In the genomic region with DNA sequence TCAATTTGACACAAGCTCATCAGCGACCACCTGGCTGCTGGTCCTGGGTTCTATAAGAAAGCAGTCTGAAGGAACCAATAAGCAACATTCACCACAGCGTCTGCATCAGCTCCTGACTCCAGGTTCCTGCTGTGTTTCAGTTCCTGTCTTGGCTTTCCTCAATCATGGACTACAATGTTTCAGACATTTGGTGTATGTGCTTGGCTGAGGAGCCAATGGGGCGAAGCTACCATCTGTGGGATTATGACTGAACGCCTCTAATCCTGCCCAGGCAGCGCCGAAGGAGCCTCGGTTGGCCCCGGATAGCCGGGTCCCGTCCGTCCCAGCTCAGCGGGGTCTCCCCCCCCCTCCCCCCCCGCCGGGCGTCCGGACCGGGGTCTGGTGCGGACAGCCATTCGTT, we compare ENCODE assay signal across 9 mouse cellular contexts. TPM values are rescaled to one million over a fixed set of nuclear protein-coding genes. Genes with fewer than 3 reads are reported as not detected.
DNase-seq lines count a peak whose midpoint lies in the region; ATAC-seq and TF ChIP-seq lines count a peak whose summit lies in the region.
"Had no signal": no experiment of that assay in that cellular context is flagged by ENCODE, and none has a peak within 500 bp of the region (broad histone marks: within the 10 kb centered on the region; RNA-seq: fewer than 3 reads in every experiment).

No protein-coding gene starts in this region.

- intact Hi-C loops in heart, postnatal 25 days (cut with DNase I): no loop called here

- H3K4me2 ChIP-seq in kidney, embryonic 14.5 days (replicated peaks; ENCODE audit: low read depth, low read length): no peak overlapping the region
- H3K4me2 ChIP-seq: midbrain, embryonic 12.5 days had no signal

- no peak overlapping the region for H3K27ac ChIP-seq in kidney, embryonic 14.5 days (ENCODE audit: low read depth, low read length)
- H3K27ac ChIP-seq in cerebellum, adult 2 months (ENCODE audit: insufficient read depth, low read length): no peak overlapping the region
- no peak overlapping the region for H3K27ac ChIP-seq in embryonic facial prominence, embryonic 10.5 days (replicated peaks)
- H3K27ac ChIP-seq: midbrain, embryonic 12.5 days had no signal

- H3K4me3 ChIP-seq in kidney, embryonic 14.5 days (ENCODE audit: low read length): no peak overlapping the region
- no peak overlapping the region for H3K4me3 ChIP-seq in cerebellum, adult 2 months (replicated peaks; ENCODE audit: insufficient read depth, low read depth, low read length)
- H3K4me3 ChIP-seq in embryonic facial prominence, embryonic 10.5 days: no peak overlapping the region
- H3K4me3 ChIP-seq: midbrain, embryonic 12.5 days had no signal

- peak; percentile 63 for DNase-seq in kidney, adult 9 months
- DNase-seq in cerebellum, adult 2 months: peak; percentile 64 to 65
- peak; percentile 33 for DNase-seq in heart, postnatal 25 days (ENCODE audit: low spot score)
- DNase-seq in lung, postnatal 14 days: peak; percentile 83
- peak; percentile 89 for DNase-seq in testis, postnatal 10 days (ENCODE audit: low spot score)
- DNase-seq in embryonic facial prominence, embryonic 10.5 days (ENCODE audit: low spot score): no peak

- WGBS in kidney, embryonic 14.5 days: 75% methylated on average over 19 of the region's 19 CpGs
- 16% methylated on average over 19 of the region's 19 CpGs for WGBS in cerebellum, adult 2 months
- 67% methylated on average over 19 of the region's 19 CpGs for WGBS in embryonic facial prominence, embryonic 10.5 days

- no peaks in the 10 kb centered on the region for H3K4me1 ChIP-seq in kidney, embryonic 14.5 days (ENCODE audit: control insufficient read depth, insufficient read depth, low read length)
- H3K4me1 ChIP-seq in cerebellum, adult 2 months (ENCODE audit: control insufficient read depth, insufficient read depth, low read length): no peaks in the 10 kb centered on the region
- H3K4me1 ChIP-seq in embryonic facial prominence, embryonic 10.5 days: peaks cover 23% of the 10 kb centered on the region

- H3K9ac ChIP-seq in kidney, embryonic 14.5 days (ENCODE audit: low read depth, low read length): no peak overlapping the region
- H3K9ac ChIP-seq: midbrain, embryonic 12.5 days had no signal

- no peaks in the 10 kb centered on the region for H3K36me3 ChIP-seq in kidney, embryonic 14.5 days (ENCODE audit: control insufficient read depth, insufficient read depth, low read length)
- no peaks in the 10 kb centered on the region for H3K36me3 ChIP-seq in embryonic facial prominence, embryonic 10.5 days (replicated peaks)
- H3K36me3 ChIP-seq: midbrain, embryonic 12.5 days had no signal

- H3K9me3 ChIP-seq in kidney, embryonic 14.5 days (ENCODE audit: control insufficient read depth, low read length): no peaks in the 10 kb centered on the region
- no peaks in the 10 kb centered on the region for H3K9me3 ChIP-seq in embryonic facial prominence, embryonic 10.5 days
- H3K9me3 ChIP-seq: midbrain, embryonic 12.5 days had no signal

- no peak for TF ChIP-seq POLR2A in cerebellum, adult 2 months (IDR thresholded peaks at IDR 0.05; ENCODE audit: borderline replicate concordance, insufficient read depth, low read length)

- no peak for TF ChIP-seq CTCF in cerebellum, adult 2 months (IDR thresholded peaks at IDR 0.05; ENCODE audit: borderline replicate concordance, insufficient read depth, low read depth, low read length)

- ATAC-seq in kidney, embryonic 14.5 days (ENCODE audit: low FRiP score, low TSS enrichment): no peak
- no peak for ATAC-seq in megakaryocyte, adult 5-6 weeks (ENCODE audit: poor library complexity, severe bottlenecking)

- H3K27me3 ChIP-seq in kidney, embryonic 14.5 days (ENCODE audit: control insufficient read depth, insufficient read depth, low read length): no peaks in the 10 kb centered on the region
- no peaks in the 10 kb centered on the region for H3K27me3 ChIP-seq in cerebellum, adult 2 months (ENCODE audit: control insufficient read depth, insufficient read depth, low read length)
- no peaks in the 10 kb centered on the region for H3K27me3 ChIP-seq in embryonic facial prominence, embryonic 10.5 days (replicated peaks; ENCODE audit: low read depth, poor library complexity, severe bottlenecking)

RNA-seq across cellular contexts. Expression of a gene that starts 18.8 kb away (rescaled TPM):
- polyA plus RNA-seq in kidney, embryonic 14.5 days (2014; fragmentation: Nextera tagmentation; extraction: Ambion mirVana): 13.0 and 19.1 TPM in 2 replicates
- 51.1 and 51.2 TPM in 2 replicates for polyA plus RNA-seq in cerebellum, adult 2 months (2012; rRNA removed)
- 10 to 100 TPM; 21.4 to 22.8 TPM for total RNA-seq in heart, postnatal 25 days (2021)
- 11.4 and 12.4 TPM in 2 replicates for polyA plus RNA-seq in embryonic facial prominence, embryonic 10.5 days (2016; fragmentation: Nextera tagmentation; extraction: Ambion mirVana)
- total RNA-seq in megakaryocyte, adult 5-6 weeks (2015): 12.9 and 15.0 TPM in 2 replicates
- 20.0 and 22.6 TPM in 2 replicates for total RNA-seq in megakaryocyte, adult 5-6 weeks (2017)

RNA-seq across cellular contexts. Expression of a gene that starts 50.4 kb away (rescaled TPM):
- 12.7 and 19.1 TPM in 2 replicates for polyA plus RNA-seq in kidney, embryonic 14.5 days (2014; fragmentation: Nextera tagmentation; extraction: Ambion mirVana)
- polyA plus RNA-seq in cerebellum, adult 2 months (2012; rRNA removed): 8.0 and 8.5 TPM in 2 replicates
- total RNA-seq in heart, postnatal 25 days (2021): 10 to 100 TPM; 11.4 to 11.7 TPM
- polyA plus RNA-seq in embryonic facial prominence, embryonic 10.5 days (2016; fragmentation: Nextera tagmentation; extraction: Ambion mirVana): 16.9 and 17.8 TPM in 2 replicates
- total RNA-seq in megakaryocyte, adult 5-6 weeks (2015): 6.3 and 9.1 TPM in 2 replicates
- total RNA-seq in megakaryocyte, adult 5-6 weeks (2017): 10.7 and 12.8 TPM in 2 replicates
